Mouse (Mus musculus): Measurements from ENCODE around the gene Sprr3.
"Not testable (repeated sequence)": the region's sequence is repeated elsewhere in the genome, so short reads cannot be mapped to it uniquely, and the experiment has no call there.

Sprr3 gene

GRCm38 (mm10) chr3:92458620-92459019 lies at the start of gene Sprr3:
TSS of gene Sprr3 (minus strand) at chr3:92458720.
- in situ Hi-C loops (cut with MboI; ENCODE audit: unreplicated experiment in 2 of 2): no loop called here

- in situ Hi-C loops (cut with MboI; ENCODE audit: unreplicated experiment in 2 of 2): no loop called here
These were observed 49.7 kb upstream of the Sprr3 start for GRCm38 (mm10) chr3:92508185-92508584.

DNA sequence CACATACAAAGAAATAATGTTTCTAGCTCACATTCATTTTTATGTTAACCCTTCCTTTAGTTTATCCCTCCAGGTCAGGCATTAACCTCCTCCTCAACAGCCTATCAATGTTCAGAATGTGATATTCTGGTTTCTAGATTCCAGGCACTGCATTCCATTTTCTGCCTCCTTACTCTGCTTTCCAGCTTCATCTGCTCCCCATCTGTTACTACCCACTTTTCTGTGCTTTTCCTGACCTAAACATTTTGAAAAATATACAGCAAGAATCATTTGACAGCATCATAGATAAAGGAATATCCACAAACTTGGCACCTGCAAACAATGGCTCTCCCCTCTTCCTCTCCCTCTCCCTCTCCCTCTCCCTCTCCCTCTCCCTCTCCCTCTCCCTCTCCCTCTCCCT lies 45.0 kb upstream of the Sprr3 start:
- in situ Hi-C loops (cut with MboI; ENCODE audit: unreplicated experiment in 2 of 2): no loop called here

DNA sequence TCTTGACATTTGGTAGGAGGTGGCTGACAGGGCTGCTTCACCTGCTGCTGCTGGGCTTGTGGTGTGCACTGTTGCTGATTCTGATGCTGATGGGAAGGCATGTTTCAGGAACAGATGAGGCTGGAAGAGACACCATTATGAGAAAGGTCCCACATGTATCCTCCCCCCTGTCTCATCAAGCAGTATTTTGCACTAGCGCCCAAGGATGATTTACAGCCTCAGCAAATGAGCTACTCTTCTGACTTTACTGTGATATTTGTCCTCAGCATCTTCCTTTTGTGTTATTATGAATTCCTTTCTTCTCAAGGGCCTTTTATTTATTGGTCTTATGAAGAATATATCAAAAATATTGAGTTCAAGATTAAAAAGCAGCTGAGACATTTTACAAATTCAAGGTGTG lies 41.9 kb upstream of the Sprr3 start, which contains the start of gene Sprr4:
TSS of gene Sprr4 (minus strand) at position 101 of the 400 bp plus-strand sequence.
- in situ Hi-C loops (cut with MboI; ENCODE audit: unreplicated experiment in 2 of 2): no loop called here

GRCm38 (mm10) chr3:92490262-92490661 lies 31.7 kb upstream of the Sprr3 start:
- in situ Hi-C loops (cut with MboI; ENCODE audit: unreplicated experiment in 2 of 2): not testable (repeated sequence)

GRCm38 (mm10) chr3:92486307-92486706 lies 27.8 kb upstream of the Sprr3 start:
- in situ Hi-C loops (cut with MboI; ENCODE audit: unreplicated experiment in 2 of 2): no loop called here

GRCm38 (mm10) chr3:92485863-92486262 lies 27.3 kb upstream of the Sprr3 start, which contains the start of gene Sprr1a:
TSS of gene Sprr1a (minus strand) at chr3:92485895.
- in situ Hi-C loops (cut with MboI; ENCODE audit: unreplicated experiment in 2 of 2): no loop called here

DNA sequence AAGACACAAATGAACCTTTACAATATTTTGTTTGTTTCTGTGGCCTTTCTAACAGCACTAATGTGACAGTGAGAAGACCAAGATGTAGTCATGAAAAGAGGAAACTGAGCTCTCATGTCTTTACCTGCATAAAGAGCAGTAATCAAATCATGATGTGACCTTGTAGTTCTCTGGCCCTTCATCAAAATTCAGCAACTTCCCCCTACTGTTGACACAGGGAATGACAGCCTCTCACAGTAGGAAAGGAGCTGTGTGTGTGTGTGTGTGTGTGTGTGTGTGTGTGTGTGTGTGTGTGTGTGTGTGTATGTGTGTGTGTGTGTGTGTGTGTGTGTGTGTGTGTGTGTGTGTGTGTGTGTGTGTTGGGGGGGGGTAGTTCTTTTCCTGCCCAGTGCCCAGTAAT lies 22.7 kb upstream of the Sprr3 start:
- in situ Hi-C loops (cut with MboI; ENCODE audit: unreplicated experiment in 2 of 2): not testable (repeated sequence)

DNA sequence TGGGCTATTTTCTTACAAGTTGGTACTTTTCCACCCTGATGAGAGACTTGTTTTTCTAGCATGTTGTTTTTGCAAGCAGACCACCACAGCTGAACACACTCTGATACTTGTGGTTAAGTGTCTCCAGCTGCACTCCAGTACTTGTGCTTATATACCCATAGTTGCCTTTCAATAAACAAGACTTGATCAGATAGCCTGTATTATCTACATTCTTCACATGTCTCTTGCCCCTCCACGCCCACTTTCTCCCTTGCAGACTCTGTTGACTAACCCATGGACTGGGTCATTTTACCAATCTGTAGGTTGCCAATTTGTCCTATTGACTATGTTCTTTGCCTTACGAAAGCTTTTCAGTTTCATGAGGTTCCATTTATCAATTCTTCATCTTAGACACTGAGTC lies 11.6 kb upstream of the Sprr3 start:
- in situ Hi-C loops (cut with MboI; ENCODE audit: unreplicated experiment in 2 of 2): no loop called here

DNA sequence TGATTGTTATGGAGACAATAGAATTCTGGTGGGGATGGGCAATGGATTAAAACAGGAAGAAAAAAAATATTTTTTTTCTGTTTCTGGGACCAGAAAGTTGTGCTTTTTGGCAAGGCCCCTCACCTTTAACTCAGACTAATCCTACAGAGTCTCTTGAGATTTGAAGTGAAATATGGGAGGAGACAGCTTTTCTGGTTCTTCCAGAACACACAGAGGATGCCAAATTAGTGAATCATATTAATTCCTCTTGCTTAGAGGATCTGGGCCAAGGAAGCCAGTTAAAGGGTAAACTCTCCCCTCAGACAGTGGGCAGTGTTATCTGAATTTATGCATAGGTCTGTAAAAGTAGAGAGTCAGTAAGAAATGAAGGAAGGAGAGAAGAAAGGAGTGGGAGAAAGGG lies 8.9 kb upstream of the Sprr3 start:
- in situ Hi-C loops (cut with MboI; ENCODE audit: unreplicated experiment in 2 of 2): no loop called here

- in situ Hi-C loops (cut with MboI; ENCODE audit: unreplicated experiment in 2 of 2): no loop called here
These were observed 8.1 kb upstream of the Sprr3 start for GRCm38 (mm10) chr3:92466576-92466975.

DNA sequence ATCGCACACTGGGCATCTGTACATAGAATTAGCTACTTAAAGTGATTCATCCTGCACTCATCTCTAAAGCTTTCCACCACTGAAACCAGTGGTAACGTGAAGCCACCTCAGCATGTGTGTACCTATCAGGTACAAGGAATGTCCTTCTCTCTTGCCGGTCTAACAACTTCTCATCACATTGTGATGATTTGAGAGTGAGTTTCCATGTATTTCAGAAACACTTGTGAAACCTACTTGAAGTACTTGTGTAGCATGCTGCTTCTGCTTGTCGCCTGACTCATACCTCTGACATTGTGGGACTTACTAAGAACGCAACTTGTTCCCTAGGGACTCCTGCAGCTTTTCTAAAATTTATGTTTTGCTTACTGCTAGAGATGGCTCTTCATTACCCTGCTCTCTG lies 3.4 kb downstream of the Sprr3 start:
- in situ Hi-C loops (cut with MboI; ENCODE audit: unreplicated experiment in 2 of 2): no loop called here

- in situ Hi-C loops (cut with MboI; ENCODE audit: unreplicated experiment in 2 of 2): no loop called here
These were observed 18.3 kb downstream of the Sprr3 start for GRCm38 (mm10) chr3:92440177-92440576.

- in situ Hi-C loops (cut with MboI; ENCODE audit: unreplicated experiment in 2 of 2): no loop called here
These were observed 19.8 kb downstream of the Sprr3 start, which contains the start of gene Sprr1b for GRCm38 (mm10) chr3:92438689-92439088. TSS of gene Sprr1b (minus strand) at chr3:92438789.

DNA sequence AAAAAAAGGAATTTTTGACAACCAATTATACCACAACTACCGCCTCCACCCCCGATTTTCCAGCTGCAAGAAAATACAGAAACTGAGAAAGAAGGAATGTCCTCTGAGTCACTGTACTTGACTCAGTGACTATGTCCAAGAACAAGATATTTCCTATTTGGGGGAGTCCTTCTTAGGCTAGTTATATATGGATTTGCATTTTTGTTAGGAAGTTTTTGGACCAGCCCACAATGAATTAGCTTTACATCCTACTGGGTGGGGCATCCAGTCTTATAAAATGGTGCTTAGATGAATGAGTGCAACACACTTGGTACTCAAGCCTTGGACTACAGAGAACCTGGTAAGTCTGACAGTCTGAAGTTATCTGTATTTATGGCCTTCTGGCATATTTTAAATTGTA lies 26.2 kb downstream of the Sprr3 start, which contains the start of gene Sprr2k:
TSS of gene Sprr2k (plus strand) at position 301 of the 400 bp plus-strand sequence.
- in situ Hi-C loops (cut with MboI; ENCODE audit: unreplicated experiment in 2 of 2): no loop called here

DNA sequence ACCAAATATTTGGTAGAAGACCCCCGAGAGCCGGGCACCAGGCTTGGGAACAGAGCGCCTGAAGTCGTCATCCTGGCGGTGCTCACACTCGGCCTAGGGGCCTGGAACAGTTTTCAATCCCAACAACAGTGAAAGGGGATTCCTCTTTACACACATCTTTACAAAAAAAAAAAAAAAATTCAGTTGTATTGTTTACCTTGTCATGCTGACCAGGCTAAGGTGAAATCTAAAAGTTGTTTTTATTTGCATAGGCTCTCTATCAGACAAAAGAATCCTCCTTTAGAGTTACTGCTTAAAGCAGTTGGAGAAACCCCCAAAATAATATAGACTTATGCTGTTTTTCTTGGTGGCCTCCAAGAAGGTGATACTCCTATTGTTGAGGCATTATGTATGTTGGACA lies 29.2 kb downstream of the Sprr3 start, which contains the start of gene Gm9774:
TSS of gene Gm9774 (minus strand) at position 101 of the 400 bp plus-strand sequence.
- in situ Hi-C loops (cut with MboI; ENCODE audit: unreplicated experiment in 2 of 2): no loop called here

- in situ Hi-C loops (cut with MboI; ENCODE audit: unreplicated experiment in 2 of 2): no loop called here
These were observed 40.7 kb downstream of the Sprr3 start, which contains the start of gene Sprr2j-ps for GRCm38 (mm10) chr3:92417782-92418181. TSS of gene Sprr2j-ps (plus strand) at chr3:92418082.

GRCm38 (mm10) chr3:92407691-92408090 lies 50.8 kb downstream of the Sprr3 start, which contains the start of gene Sprr2i:
TSS of gene Sprr2i (plus strand) at chr3:92407991.
- in situ Hi-C loops (cut with MboI; ENCODE audit: unreplicated experiment in 2 of 2): no loop called here
